Mouse (Mus musculus): ENCODE measurements around the gene Boll.

GRCm38 (mm10) chr1:55406531-55407375 lies 43.5 kb upstream of the Boll start:
- TF ChIP-seq CTCF (IDR thresholded peaks at IDR 0.05; ENCODE audit: low read depth) = no peak
- no peak for TF ChIP-seq EP300 (IDR thresholded peaks at IDR 0.05; ENCODE audit: low read depth)
